Mouse (Mus musculus) cerebellum, postnatal 25 days (tissue): ENCODE measurements around the gene Htr2b.

Experiments
- DNase-seq, 2 experiments: peaks; one replicate each; pipeline ENCODE4 v3.0.0; 2021; ENCODE audit warnings: mixed read lengths in 2 of 2

The Htr2b gene

DNA sequence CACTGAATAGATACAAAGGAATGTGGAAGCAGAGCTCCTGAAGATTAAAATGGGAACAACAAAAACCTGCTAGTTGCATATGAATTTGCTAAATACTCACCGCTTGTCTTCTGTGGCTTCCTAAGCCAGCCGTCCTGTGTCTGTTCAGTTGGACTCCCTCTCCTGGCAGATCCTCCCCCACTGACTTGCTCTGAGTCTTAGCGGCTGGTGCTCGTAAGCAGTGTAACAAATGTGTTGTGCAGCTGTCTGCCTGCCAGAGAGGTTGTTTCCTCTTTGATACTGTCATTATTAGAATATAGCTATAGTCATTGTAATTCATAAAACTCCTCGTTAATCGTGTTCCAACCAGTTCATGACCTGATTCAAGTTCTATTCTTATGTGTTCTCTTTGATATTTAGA, at the start of gene Htr2b:
Gene Htr2b (minus strand): TSS at position 192 of the 400 bp plus-strand sequence.
- DNase-seq: peak; percentile 19 to 37

DNA sequence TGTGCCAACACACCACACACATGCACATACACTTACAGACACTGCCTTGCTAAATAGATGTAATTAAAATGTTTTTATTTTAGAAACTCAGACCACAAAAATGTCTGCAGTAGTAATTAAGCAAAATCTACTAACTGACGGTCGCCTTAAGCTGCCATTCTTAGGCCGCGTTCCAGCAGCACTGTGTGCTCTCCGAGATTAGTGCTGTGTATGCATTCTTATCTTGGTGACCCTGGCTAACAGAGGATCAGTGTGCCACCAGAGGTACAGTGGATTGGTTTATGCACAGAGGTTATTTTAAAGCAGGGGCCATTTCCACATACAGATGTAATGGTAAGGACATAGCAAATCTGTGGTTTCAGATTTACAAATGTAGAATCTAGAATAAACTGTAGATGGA, 49.3 kb upstream of the Htr2b start:
- no peak for DNase-seq

DNA sequence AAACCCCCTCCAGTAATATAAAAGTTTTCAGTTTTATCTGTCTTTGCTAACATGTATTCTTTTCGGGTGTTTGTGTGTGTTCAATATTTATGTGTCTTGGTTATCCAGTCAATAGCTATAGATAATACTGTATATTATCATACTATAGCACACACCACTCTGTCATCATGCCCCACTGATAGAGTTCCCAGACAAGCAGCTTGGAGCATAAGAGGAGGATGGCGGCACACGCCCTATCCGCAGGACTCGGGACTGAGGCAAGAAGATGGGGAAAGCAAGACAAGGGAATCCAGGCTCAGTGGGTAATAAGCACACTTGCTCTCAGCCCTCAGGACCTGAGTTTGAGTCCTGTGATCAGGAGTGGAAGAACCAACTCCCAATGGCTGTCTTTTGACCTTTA, 48.7 kb upstream of the Htr2b start:
- no peak for DNase-seq

DNA sequence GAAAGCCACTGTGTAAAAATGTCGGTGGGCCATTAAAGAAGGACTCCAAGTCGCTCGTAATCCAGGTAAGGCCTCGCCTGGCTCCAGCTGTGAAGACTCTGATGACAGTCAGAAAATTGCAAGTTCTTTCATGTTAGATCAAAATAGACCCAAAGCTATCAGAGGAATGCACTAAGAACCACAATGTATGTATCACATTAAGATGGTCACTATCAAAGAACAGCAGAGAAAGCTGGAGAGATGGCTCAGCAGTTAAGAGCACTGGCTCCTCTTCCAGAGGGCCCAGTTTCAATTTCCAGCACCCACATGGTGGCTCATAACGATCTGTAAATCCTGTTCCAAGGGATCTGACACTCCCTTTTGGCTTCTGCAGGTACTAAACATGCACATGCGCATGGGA, 48.3 kb upstream of the Htr2b start:
- no peak for DNase-seq

DNA sequence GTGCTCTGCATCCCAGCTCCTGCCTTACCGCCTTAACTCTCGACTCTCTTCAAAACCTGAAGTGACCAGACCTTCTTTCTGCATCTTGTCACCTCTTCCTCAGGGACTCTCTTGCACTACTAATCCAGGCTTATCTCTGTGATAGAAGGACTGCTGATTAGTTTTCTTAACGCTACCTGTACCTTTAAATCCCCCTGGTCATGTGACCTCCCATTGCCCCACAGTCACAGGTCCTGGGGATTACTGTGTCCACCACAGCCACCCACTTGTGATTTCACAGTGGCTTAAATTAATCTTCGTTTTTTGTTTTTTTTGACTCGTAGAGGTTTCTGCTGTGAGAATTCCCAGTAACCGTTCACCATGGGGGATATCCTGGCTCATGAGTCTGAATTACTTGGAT, 44.8 kb upstream of the Htr2b start:
- DNase-seq: no peak

DNA sequence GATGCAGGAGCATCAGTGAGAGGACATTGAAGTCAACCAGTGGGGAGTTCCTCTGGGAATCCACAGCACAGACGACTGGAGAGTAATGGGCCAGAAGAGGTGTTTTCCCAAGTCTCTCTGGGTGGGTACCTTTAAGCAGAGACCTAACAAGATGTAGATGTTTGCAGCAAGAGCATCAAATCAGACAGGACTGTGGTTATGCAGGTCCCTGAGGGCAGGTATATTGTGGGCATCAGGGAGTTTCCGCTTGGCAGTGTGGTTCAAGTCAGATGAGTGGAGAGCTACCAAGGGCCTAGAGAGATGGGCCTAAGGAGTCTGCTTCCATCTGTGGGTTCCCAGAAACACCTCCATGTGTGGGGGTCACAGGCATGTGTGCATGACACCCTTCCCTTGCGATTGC, 44.3 kb upstream of the Htr2b start:
- DNase-seq: no peak

DNA sequence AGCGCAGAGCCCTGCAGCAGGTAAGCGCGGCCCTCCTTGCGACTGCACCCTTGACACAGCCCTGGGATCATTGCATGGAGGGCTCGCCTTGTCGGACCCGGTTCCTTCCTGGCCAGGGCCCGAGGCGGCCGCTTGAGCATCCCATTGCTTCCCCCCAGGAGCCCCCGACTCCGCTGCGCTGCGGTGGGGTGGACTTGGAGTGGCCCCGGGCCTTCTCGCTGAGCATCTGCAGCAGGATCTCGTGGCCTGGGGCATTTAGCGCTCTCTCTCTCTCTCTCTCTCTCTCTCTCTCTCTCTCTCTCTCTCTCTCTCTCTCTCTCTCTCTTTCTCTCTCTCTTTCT, 43.0 kb upstream of the Htr2b start:
- no peak for DNase-seq

DNA sequence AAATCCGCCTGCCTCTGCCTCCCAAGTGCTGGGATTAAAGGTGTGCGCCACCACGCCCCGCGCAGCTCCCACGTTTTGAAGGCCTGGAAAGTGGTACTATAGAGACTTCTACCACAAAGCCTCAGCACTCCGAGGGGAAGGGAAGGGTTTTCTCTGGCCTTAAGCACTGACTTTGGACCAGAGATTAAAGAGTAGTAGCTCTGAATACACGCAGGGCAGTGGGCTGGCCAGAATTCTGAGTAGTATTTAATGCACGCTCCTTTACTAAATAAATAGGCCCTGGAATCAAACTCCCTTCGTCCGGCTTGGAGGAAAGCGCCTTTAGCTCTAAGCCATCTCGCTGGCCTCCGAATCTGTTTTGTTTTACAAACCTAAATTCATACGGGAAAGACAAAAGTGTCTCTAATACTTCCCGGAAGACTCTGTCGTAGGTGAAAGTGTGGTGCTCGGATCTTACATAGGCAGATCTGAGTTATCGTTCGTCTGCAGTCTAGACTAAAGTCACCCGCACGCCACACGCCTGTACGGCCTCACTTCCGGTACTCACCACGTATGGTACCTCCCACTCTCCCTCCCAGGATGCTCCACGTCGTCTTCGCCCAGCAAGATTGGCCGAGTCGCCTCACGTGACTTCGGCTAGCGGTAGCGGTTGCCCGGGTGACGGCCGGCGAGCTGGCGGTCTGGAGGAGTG, 42.5 kb upstream of the Htr2b start, which contains the start of gene Armc9:
Gene Armc9 (plus strand): TSS at position 648 of the 691 bp plus-strand sequence.
- DNase-seq: peak; percentile 92 to 96

DNA sequence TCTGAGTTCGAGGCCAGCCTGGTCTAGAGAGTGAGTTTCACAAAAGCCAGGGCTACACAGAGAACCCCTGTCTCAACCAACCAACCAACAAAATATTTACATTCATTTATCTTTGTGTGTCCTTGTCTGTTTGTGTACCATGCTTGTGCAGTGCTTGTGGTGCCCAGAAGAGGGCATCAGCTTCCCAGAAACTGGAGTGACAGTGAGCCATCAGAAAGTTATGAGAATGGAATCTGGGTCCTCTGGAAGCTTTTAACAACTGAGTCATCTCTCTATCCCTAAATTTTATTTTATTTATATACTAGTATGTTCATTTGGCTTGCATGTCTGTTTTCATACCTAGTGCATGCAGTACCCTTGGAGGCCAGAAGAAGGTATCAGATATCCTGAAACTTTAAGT, 40.8 kb upstream of the Htr2b start:
- no peak for DNase-seq

DNA sequence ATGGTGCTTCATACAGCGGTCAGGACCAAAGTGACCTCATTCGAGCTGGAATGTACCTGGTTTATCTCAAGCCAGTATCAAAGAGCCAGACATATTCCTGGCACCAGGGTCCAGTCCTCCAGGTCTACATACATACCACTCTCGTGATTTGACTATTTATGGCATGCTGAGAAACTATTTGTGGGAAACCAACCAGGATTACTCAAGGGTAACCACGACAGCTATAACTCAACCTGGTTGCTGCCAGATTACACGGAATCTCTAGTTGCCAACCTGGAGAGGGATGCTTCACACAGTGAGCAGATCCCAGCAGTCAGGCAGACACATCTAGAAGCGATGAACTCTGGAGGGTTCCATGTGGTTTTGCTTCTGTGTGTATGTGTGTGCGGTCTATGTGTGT, 39.6 kb upstream of the Htr2b start:
- DNase-seq: no peak

DNA sequence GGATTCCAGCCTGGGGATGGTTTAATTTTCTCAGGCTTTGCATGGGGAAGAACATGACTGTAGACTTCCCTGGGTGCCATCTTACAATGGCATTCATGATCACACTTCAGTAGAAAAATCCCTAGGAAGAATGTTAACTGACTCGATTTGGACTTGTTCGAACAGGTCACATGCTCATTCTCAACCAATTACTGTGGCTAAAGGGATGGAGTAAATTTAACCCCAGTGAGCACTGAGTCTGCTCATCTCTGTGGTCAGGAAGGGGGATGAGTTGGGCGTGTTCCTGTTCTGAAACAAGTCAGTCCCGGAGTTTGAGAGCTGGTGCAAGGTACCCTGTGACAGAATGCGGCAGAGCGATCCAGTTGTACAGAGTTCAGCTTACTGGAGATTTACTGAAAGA, 39.2 kb upstream of the Htr2b start:
- DNase-seq: no peak

DNA sequence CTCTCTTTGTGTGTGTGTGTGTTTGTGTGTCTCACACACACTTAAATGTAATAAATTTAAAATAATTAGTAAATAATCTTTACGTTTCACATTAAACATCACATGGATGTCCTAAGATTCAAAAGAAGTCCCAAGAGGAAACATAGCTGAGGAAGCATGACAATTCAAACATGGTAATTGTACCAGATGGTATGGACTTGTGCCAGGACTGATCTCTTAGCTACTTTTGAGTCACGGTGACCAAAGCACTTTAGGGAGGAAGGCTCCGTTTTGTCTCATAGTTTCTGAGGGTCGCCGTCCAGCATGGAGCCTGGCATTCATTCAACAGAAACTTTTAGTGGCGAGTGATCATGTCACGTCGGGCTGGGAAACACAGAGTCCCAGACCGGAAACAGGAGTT, 36.4 kb upstream of the Htr2b start:
- DNase-seq: no peak

DNA sequence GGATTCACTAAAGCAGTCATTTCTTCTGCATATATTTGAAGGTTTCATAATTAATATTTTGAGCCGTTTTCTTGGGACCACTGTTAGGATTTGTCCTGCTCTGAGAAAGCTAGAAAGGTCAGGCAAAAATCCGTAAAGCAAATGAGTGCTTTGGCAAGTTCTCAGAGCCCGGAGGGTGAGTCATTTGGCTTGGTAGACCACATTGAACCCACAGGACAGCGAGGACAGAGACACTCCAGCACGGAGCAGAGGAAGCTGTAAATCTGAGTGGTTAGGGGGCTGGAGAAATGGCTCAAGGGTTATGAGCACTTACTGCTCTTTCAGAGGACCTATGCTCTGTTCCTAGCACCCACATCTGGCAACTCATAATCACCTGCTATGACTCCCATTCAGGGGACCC, 35.8 kb upstream of the Htr2b start:
- peak; percentile 16 to 42 for DNase-seq

DNA sequence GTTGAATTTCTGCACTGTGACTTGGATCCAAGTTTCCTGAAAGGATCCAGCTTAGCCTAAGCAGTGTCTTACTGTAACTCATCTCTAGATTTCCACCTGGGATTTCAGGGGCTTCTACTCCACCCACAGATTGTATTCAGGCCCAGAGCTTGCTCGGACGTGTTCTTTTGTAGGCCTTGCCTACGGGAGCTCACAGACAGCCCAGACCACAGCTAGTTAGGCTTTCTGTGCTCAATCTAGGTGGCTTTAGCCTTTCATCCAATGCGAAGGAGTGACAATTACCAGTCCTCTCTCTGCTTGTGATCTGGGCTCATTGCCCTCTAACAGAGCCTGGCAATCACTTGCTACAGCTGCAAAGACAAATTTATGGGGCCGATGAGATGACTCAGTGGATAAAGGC, 34.5 kb upstream of the Htr2b start:
- no peak for DNase-seq

DNA sequence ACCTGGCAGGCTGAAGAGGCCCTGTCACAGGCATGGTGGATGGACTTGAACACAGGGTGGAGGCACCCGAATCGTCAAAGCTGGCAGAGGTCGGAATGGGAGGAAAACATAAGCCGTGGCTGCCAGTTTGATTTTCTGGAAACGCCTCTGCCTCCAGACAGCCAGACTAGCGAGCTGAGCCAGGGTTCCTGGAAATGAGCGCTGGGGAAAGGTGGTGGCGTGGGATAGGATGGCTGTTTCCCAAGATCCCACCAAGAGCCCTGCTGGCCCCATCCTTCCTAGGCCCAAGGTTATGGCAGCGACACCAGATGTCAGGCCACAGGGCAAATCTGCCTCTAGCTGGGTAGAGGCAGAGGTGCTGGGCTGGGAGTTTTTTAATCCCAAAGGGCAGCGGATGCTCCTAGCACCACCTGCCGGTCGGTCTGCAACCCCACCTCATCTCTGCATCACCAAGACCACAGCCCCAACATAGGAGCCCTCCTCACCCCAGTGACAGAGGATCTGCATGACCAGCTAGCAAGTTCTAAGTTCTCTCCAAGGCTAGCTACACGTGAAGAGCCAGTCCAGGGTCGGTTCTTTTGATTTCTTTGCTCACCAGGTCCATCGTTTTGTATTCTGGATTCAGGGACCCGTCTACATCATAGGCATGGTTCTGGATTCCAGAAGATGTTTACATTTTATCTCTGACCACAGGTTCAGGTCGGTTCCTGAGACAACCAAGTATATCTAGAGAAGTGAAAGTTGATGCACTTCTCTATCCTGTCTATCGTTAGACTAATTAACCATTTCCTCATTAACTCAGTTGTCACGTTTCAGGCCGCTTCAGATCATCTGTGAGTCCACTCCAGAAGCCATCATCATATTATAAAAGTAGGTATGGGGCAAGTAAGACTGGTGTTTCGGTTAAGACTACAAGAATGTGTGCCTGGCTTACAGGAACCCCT, 32.5 kb upstream of the Htr2b start:
- DNase-seq: no peak

DNA sequence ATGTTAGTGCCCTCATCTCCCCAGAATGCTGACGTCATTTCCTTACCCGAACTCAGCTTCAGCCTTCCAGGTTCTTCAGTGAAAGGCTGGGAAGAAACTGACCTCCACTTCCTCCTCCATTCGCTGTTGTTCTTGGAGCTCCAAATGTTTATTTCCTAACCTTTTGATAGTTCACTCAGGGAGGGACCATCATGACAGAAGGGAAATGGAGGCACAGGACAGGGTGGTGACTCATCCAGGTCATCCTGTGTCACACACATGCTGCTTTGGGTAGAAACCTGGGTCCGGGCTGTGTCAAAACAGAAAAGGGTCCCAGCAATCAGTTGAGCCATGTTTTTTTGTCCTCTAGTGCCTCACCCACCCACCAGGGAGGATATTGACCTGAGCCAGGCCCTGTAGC, 31.4 kb upstream of the Htr2b start:
- no peak for DNase-seq

DNA sequence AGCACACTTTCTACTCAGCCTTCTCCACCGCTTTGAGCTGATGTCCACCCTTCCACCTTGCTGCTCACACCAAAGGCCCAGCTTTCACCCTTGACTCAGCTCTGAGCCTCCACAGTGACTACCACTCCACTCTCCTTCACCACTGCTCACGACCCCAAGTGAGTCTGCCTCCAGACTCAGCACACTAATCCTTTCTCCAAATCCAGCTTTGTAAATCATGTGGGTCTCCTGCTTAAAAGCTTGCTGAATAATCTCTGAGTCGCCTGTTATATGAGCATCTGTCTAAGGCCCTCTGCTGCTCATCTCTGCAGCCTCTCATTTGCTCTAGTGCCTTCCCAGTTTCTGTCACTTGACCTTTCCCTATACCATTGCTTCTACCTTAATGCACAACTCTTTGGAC, 29.3 kb upstream of the Htr2b start:
- DNase-seq: no peak

DNA sequence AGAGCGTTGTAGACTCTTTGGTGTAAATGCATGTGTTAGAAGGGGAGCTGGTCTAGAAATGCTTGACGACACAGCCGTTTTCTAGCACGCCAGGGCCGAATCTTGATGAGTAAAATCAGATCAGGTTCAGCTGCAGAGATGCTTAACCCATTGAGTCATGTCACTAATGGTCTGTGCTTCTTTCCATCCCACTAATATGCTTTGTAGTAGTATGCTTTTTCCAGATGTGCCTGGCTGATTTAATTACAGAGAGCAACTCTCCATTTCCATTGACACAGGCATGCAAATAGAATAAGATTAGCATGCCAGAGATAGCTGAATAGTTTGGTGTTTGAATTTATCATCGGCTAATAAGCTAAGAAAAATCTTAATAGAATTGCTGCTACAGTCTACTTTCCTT, 23.5 kb upstream of the Htr2b start:
- no peak for DNase-seq

DNA sequence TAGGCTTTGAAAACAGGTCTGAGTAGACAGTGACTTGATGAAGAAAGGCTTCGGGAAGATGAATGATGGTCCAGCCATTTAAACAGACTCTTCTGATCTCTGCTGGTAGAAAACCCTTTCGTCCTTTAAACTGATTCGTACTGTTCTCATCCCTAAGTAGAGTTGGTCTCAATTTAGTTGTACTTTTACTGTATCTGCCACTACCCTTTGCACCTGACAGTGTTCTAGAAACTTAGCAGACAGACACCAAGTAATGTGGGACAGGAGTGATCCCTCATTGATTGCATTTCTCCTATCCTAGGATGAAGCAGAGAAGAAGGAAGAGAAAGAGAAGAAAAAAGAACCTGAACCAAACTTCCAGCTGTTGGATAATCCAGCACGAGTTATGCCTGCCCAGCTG, 21.6 kb upstream of the Htr2b start, which contains the start of gene Gm21972:
Gene Gm21972 (plus strand): TSS at position 301 of the 400 bp plus-strand sequence.
- DNase-seq: no peak

DNA sequence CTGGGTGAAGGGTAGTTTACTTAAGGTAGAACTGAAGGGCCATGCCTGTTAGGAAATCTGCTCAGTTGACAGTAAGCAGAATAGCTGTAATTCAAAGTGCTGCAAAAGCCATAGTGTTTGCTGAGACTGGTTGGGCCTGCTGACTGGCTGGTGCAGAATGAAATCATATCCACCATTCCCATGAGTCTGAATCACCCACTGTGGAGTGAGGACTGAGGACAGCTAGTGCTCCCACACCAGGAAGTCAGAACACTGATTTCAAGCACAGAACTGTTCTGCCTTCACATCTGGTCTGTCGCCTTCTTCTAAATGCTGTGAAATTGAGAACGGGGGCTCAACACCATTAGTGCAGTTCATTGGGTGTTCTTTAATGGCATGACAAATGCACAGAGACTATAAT, 14.3 kb upstream of the Htr2b start:
- DNase-seq: no peak

DNA sequence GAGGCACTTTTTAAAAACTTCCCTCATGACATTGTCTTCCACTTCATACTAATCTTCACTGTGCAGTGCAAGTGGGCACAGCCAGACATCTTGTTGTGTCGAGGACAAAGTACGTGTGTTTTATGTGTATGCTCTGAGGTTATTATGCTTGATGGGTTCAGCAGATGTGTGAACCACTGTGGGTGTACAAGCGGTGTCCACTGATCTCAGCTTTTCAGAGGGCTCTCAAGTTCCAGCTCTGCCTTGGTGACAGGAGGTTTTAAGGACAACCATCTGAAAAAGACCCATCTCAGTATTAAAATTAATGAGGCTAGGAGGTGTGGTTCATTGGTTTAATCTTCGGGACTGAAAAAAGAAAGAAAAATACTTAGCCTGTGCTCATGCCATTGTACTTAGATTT, 7.8 kb upstream of the Htr2b start:
- DNase-seq: no peak

DNA sequence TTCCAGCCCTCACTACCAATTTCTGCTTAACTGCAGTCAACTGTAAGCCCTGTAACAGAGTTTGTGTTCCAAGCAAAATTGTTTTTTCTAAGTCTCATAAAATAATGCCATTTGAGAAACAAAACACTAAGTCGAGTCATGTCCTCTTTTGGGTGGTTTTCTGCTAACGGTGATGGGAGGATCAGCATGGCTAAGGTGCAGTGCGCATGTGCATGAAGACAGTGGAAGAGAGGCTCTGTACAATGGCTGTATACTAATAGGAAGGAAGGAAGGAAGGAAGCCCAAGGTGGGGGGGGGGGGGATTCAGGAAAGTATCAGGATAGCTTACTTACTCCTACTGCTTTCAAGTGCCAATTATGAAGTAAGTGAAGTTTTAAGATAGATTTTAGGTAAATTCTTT, 2.4 kb upstream of the Htr2b start:
- DNase-seq: no peak

DNA sequence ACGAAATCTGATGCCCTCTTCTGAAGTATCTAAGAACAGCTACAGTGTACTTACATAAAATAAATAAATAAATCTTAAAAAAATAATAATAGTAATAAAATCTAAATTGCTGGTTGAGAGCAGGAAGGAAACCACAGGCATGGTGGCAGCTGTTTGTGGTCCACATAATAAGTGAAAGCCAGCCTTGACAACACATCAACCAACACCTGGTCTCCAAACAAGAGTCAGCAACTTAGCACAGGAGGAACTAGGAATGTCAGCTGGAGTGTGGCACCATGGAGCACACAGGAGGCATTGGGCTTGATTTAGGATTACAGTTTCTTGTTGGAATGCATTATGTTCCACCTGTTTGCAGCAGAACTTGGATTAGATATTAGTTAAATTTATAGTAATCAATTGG, 6.7 kb downstream of the Htr2b start:
- DNase-seq: no peak

DNA sequence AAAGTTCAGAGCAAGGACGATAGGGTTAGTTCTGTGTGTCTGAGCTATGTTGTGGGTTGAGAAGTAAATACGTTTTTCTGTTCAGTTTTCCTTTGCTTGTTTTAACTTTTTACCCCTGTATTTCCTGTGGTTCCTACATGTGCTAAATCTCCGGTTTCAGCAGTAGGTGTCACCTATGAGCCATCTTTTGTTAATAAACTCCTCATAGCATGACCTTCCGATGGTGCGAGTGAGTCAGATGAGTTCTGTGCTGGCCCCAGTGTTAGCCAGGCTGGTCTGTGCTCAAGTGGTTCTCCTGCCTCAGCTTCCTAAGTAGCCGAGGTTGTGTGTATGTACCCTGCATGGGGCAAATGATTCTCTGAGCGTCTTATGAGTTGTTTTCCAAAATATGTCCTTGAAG, 17.4 kb downstream of the Htr2b start:
- DNase-seq: no peak
